Comparison of ENCODE assay signal across 8 mouse cellular contexts in genomic region chr17:84510961-84511639, GRCm38 (mm10). TPM values are rescaled to one million over a fixed set of nuclear protein-coding genes. Genes with fewer than 3 reads are reported as not detected.
DNase-seq lines count a peak whose midpoint lies in the region; ATAC-seq and TF ChIP-seq lines count a peak whose summit lies in the region.

No protein-coding gene starts in this region.

- WGBS in cerebellum, adult 2 months = 50% methylated on average over 11 of the region's 11 CpGs
- WGBS in liver, postnatal 0 days (ENCODE audit: insufficient replicate concordance) = 42% methylated on average over 11 of the region's 11 CpGs

- H3K9ac ChIP-seq in liver, postnatal 0 days (replicated peaks) = no peak overlapping the region

- peaks cover 24% of the 10 kb centered on the region for H3K79me2 ChIP-seq in C2C12 (ENCODE audit: control insufficient read depth, insufficient read depth)

- H3K27ac ChIP-seq in cerebellum, adult 2 months (ENCODE audit: insufficient read depth, low read length) = no peak overlapping the region
- no peak overlapping the region for H3K27ac ChIP-seq in liver, postnatal 0 days (ENCODE audit: low read depth)

- no peaks in the 10 kb centered on the region for H3K36me3 ChIP-seq in C2C12 (ENCODE audit: control insufficient read depth, insufficient read depth)
- H3K36me3 ChIP-seq in liver, postnatal 0 days (replicated peaks; ENCODE audit: insufficient read depth, low read length) = no peaks in the 10 kb centered on the region

- no peak for TF ChIP-seq CTCF in cerebellum, adult 2 months (IDR thresholded peaks at IDR 0.05; ENCODE audit: borderline replicate concordance, insufficient read depth, low read depth, low read length)
- no peak for TF ChIP-seq CTCF in C2C12 (IDR thresholded peaks at IDR 0.05; ENCODE audit: control insufficient read depth, insufficient read depth, insufficient read length)
- TF ChIP-seq CTCF in liver, postnatal 0 days (IDR thresholded peaks at IDR 0.05; ENCODE audit: low read depth) = no peak

- DNase-seq in cerebellum, adult 2 months = no peak
- no peak for DNase-seq in cerebellum, postnatal 10 days
- no peak for DNase-seq in liver, postnatal 0 days
- DNase-seq in frontal cortex, postnatal 25 days (ENCODE audit: low spot score in 2 of 2) = no peak
- DNase-seq in frontal cortex, postnatal 10 days (ENCODE audit: low spot score in 2 of 2) = no peak
- DNase-seq in urinary bladder, postnatal 4 days (ENCODE audit: low spot score in 2 of 2) = no peak

- peaks cover 2% of the 10 kb centered on the region; the same call in 1 of the 2 replicates for H3K27me3 ChIP-seq in cerebellum, adult 2 months (ENCODE audit: control insufficient read depth, insufficient read depth, low read length)
- H3K27me3 ChIP-seq in C2C12 (ENCODE audit: control insufficient read depth, insufficient read depth, insufficient read length) = no peaks in the 10 kb centered on the region
- peaks cover 19% of the 10 kb centered on the region for H3K27me3 ChIP-seq in liver, postnatal 0 days (ENCODE audit: insufficient read depth, low read length)

- peak overlapping the region; percentile 34 for H3ac ChIP-seq in C2C12 (ENCODE audit: control insufficient read depth, insufficient read length, low read depth)

- no peaks in the 10 kb centered on the region for H3K4me1 ChIP-seq in cerebellum, adult 2 months (ENCODE audit: control insufficient read depth, insufficient read depth, low read length)
- 0 out of 2 replicates have a peak, but pooled peaks cover 2% of the 10 kb centered on the region for H3K4me1 ChIP-seq in liver, postnatal 0 days (ENCODE audit: insufficient read depth)

- peak overlapping the region; percentile 38 for H3K4me3 ChIP-seq in cerebellum, adult 2 months (replicated peaks; ENCODE audit: insufficient read depth, low read depth, low read length)
- H3K4me3 ChIP-seq in C2C12 (ENCODE audit: insufficient read depth, poor library complexity, severe bottlenecking) = peak overlapping the region; percentile 69
- peak overlapping the region; percentile 51 for H3K4me3 ChIP-seq in liver, postnatal 0 days (ENCODE audit: low read depth, low read length)

- H3K4me2 ChIP-seq in liver, postnatal 0 days (ENCODE audit: low read depth, low read length) = peak overlapping the region; percentile 82

- ATAC-seq in granulocyte monocyte progenitor cell, adult 5-6 weeks (replicated peaks; ENCODE audit: poor library complexity, severe bottlenecking) = peak; percentile 9; the same call in 1 of the 2 replicates
- ATAC-seq in liver, postnatal 0 days = peak; percentile 7; the same call in 1 of the 2 replicates

- no peak for TF ChIP-seq EP300 in liver, postnatal 0 days (IDR thresholded peaks at IDR 0.05; ENCODE audit: low read depth)

- peaks cover 3% of the 10 kb centered on the region for H3K79me3 ChIP-seq in C2C12 (ENCODE audit: low read depth)

- no peaks in the 10 kb centered on the region for H3K9me3 ChIP-seq in liver, postnatal 0 days (ENCODE audit: low read length)

- TF ChIP-seq POLR2A in cerebellum, adult 2 months (IDR thresholded peaks at IDR 0.05; ENCODE audit: borderline replicate concordance, insufficient read depth, low read length) = no peak

TF ChIP-seq in C2C12, 6 proteins besides CTCF, POLR2A, EP300 and RAD21:
- TF ChIP-seq CEBPB (IDR thresholded peaks at IDR 0.05; ENCODE audit: low read depth) (peak; percentile 59), MYOG (IDR thresholded peaks at IDR 0.05; ENCODE audit: control insufficient read depth, extremely low read depth, insufficient read length) (no peak), FOSL1 (IDR thresholded peaks at IDR 0.05; ENCODE audit: insufficient read depth, low read length, poor library complexity, severe bottlenecking) (no peak), MYOD1 (IDR thresholded peaks at IDR 0.05; ENCODE audit: control insufficient read depth, insufficient read length, low read depth) (peak; percentile 63), USF1 (IDR thresholded peaks at IDR 0.05; ENCODE audit: low read depth) (no peak), MAX (IDR thresholded peaks at IDR 0.05) (no peak)

RNA-seq across cellular contexts. Expression of gene Plekhh2, which starts 0.6 kb away (rescaled TPM):
- polyA plus RNA-seq in cerebellum, adult 2 months (2012; rRNA removed) = 4.8 and 5.3 TPM in 2 replicates
- polyA plus RNA-seq in C2C12 (2012; fragmentation: generic; extraction: Trizol) = 8.7 TPM
- total RNA-seq in granulocyte monocyte progenitor cell, adult 5-6 weeks (2014; fragmentation: Nextera tagmentation) = 0.32 and 0.43 TPM in 2 replicates
- 0.43 TPM in 1 of 2 replicates, not detected in the other for total RNA-seq in granulocyte monocyte progenitor cell, adult 5-6 weeks (2017)
- polyA plus RNA-seq in liver, postnatal 0 days (2015; fragmentation: Nextera tagmentation; extraction: Ambion mirVana) = 0.27 and 0.31 TPM in 2 replicates

RNA-seq across cellular contexts. Expression of gene Thada, which starts 45.1 kb away (rescaled TPM):
- polyA plus RNA-seq in cerebellum, adult 2 months (2012; rRNA removed) = 6.8 and 8.1 TPM in 2 replicates
- polyA plus RNA-seq in C2C12 (2012; fragmentation: generic; extraction: Trizol) = 7.3 TPM
- 39.3 and 40.6 TPM in 2 replicates for total RNA-seq in granulocyte monocyte progenitor cell, adult 5-6 weeks (2014; fragmentation: Nextera tagmentation)
- 37.6 and 43.8 TPM in 2 replicates for total RNA-seq in granulocyte monocyte progenitor cell, adult 5-6 weeks (2017)
- 1.2 and 1.5 TPM in 2 replicates for polyA plus RNA-seq in liver, postnatal 0 days (2015; fragmentation: Nextera tagmentation; extraction: Ambion mirVana)
